Comparison of ENCODE assay signal across 8 mouse cellular contexts in genomic region chr9:20976961-20977689, GRCm38 (mm10). TPM values are rescaled to one million over a fixed set of nuclear protein-coding genes. Genes with fewer than 3 reads are reported as not detected.
DNase-seq lines count a peak whose midpoint lies in the region; ATAC-seq and TF ChIP-seq lines count a peak whose summit lies in the region.

No protein-coding gene starts in this region.

- DNase-seq in liver, adult 2 months (ENCODE audit: extremely low read depth, low read depth, low spot score): peak; percentile 96
- no peak for DNase-seq in liver
- DNase-seq in layer of hippocampus, postnatal 10 days (ENCODE audit: low spot score in 2 of 2): no peak
- DNase-seq in adrenal gland, adult (ENCODE audit: inconsistent age in 2 of 2, low spot score in 1 of 2): no peak
- no peak for DNase-seq in urinary bladder, postnatal 10 days (ENCODE audit: low spot score)

- peaks cover 5% of the 10 kb centered on the region for H3K4me1 ChIP-seq in liver, adult 2 months (ENCODE audit: control insufficient read depth, insufficient read depth, low read length)
- peaks cover 40% of the 10 kb centered on the region for H3K4me1 ChIP-seq in embryonic facial prominence, embryonic 12.5 days
- H3K4me1 ChIP-seq in limb, embryonic 13.5 days: peaks cover 41% of the 10 kb centered on the region
- peaks cover 23% of the 10 kb centered on the region for H3K4me1 ChIP-seq in olfactory bulb, adult 2 months (ENCODE audit: control insufficient read depth, insufficient read depth, low read length)

- TF ChIP-seq POLR2A in liver, adult 2 months (IDR thresholded peaks at IDR 0.05; ENCODE audit: extremely low read depth, insufficient read depth, low read length): no peak
- TF ChIP-seq POLR2A in olfactory bulb, adult 2 months (IDR thresholded peaks at IDR 0.05; ENCODE audit: insufficient read depth, low read depth, low read length): no peak

- TF ChIP-seq CTCF in liver, adult 2 months (IDR thresholded peaks at IDR 0.05; ENCODE audit: low read depth, low read length): peak; percentile 39; the same call in 1 of the 2 replicates
- TF ChIP-seq CTCF in olfactory bulb, adult 2 months (IDR thresholded peaks at IDR 0.05; ENCODE audit: insufficient read depth, low read depth, low read length): no peak

- peak overlapping the region; percentile 88 for H3K4me3 ChIP-seq in liver, adult 2 months (ENCODE audit: insufficient read depth, low read depth, low read length)
- H3K4me3 ChIP-seq in embryonic facial prominence, embryonic 12.5 days: peak overlapping the region; percentile 86
- peak overlapping the region; percentile 83 for H3K4me3 ChIP-seq in limb, embryonic 13.5 days
- H3K4me3 ChIP-seq in olfactory bulb, adult 2 months (ENCODE audit: insufficient read depth, low read depth, low read length): peak overlapping the region; percentile 64

- whole genome bisulfite sequencing in liver, adult 2 months: 1% methylated on average over 4 of the region's 4 CpGs
- 1% methylated on average over 4 of the region's 4 CpGs for WGBS in embryonic facial prominence, embryonic 12.5 days
- under 1% methylated on average over 4 of the region's 4 CpGs for WGBS in limb, embryonic 13.5 days
- WGBS in olfactory bulb, adult 2 months: 4% methylated on average over 4 of the region's 4 CpGs

- H3K27me3 ChIP-seq in liver, adult 2 months (ENCODE audit: control insufficient read depth, insufficient read depth, low read length): no peaks in the 10 kb centered on the region
- no peaks in the 10 kb centered on the region for H3K27me3 ChIP-seq in embryonic facial prominence, embryonic 12.5 days
- no peaks in the 10 kb centered on the region for H3K27me3 ChIP-seq in limb, embryonic 13.5 days

- no peaks in the 10 kb centered on the region for H3K9me3 ChIP-seq in embryonic facial prominence, embryonic 12.5 days
- H3K9me3 ChIP-seq in limb, embryonic 13.5 days: no peaks in the 10 kb centered on the region

- ATAC-seq in embryonic facial prominence, embryonic 12.5 days (ENCODE audit: insufficient number of reproducible peaks, insufficient read depth, low FRiP score, low TSS enrichment): no peak
- ATAC-seq in limb, embryonic 13.5 days (ENCODE audit: low FRiP score, low read depth): peak; percentile 1; the same call in 1 of the 2 replicates

- H3K4me2 ChIP-seq in embryonic facial prominence, embryonic 12.5 days (replicated peaks): peak overlapping the region; percentile 82
- peak overlapping the region; percentile 95 for H3K4me2 ChIP-seq in limb, embryonic 13.5 days (replicated peaks)

- H3K27ac ChIP-seq in liver, adult 2 months (replicated peaks; ENCODE audit: insufficient read depth, low read depth, low read length): peak overlapping the region; percentile 58
- H3K27ac ChIP-seq in embryonic facial prominence, embryonic 12.5 days: peak overlapping the region; percentile 99
- H3K27ac ChIP-seq in limb, embryonic 13.5 days: peak overlapping the region; percentile 99
- H3K27ac ChIP-seq in olfactory bulb, adult 2 months (ENCODE audit: insufficient read depth, low read depth, low read length): no peak overlapping the region

- no peaks in the 10 kb centered on the region for H3K36me3 ChIP-seq in liver, adult 2 months (ENCODE audit: control insufficient read depth, insufficient read depth, low read length)
- no peaks in the 10 kb centered on the region for H3K36me3 ChIP-seq in embryonic facial prominence, embryonic 12.5 days
- H3K36me3 ChIP-seq in limb, embryonic 13.5 days: no peaks in the 10 kb centered on the region

- H3K9ac ChIP-seq in liver, adult 2 months (ENCODE audit: low read depth, low read length): peak overlapping the region; percentile 92
- peak overlapping the region; percentile 90; the same call in 1 of the 2 replicates for H3K9ac ChIP-seq in embryonic facial prominence, embryonic 12.5 days
- no peak overlapping the region for H3K9ac ChIP-seq in limb, embryonic 13.5 days

- peaks cover 4% of the 10 kb centered on the region; the same call in 1 of the 2 replicates for H3K79me2 ChIP-seq in liver, adult 2 months (ENCODE audit: control insufficient read depth, insufficient read depth, low read length)

RNA-seq across cellular contexts. Expression of gene S1pr2, which starts 0.5 kb away (rescaled TPM):
- total RNA-seq in liver, adult 2 months (2014; rRNA removed): 1.2 and 2.1 TPM in 2 replicates
- 2.9 and 3.9 TPM in 2 replicates for polyA plus RNA-seq in liver, adult 2 months (2012; rRNA removed)
- polyA plus RNA-seq in embryonic facial prominence, embryonic 12.5 days (2016; fragmentation: Nextera tagmentation; extraction: Ambion mirVana): 48.7 and 53.0 TPM in 2 replicates
- 60.3 and 66.9 TPM in 2 replicates for polyA plus RNA-seq in limb, embryonic 13.5 days (2015; fragmentation: Nextera tagmentation; extraction: Ambion mirVana)
- not detected in 2 replicates for polyA plus RNA-seq in olfactory bulb, adult 2 months (2012; ENCODE audit: insufficient read depth, insufficient read length, low replicate concordance, missing spikeins)
- 1 to 10 TPM; 3.1 to 4.1 TPM for total RNA-seq in layer of hippocampus, postnatal 10 days (2021)

RNA-seq across cellular contexts. Expression of gene Dnmt1, which starts 17.4 kb away (rescaled TPM):
- 5.3 and 6.6 TPM in 2 replicates for total RNA-seq in liver, adult 2 months (2014; rRNA removed)
- polyA plus RNA-seq in liver, adult 2 months (2012; rRNA removed): 4.4 and 5.5 TPM in 2 replicates
- polyA plus RNA-seq in embryonic facial prominence, embryonic 12.5 days (2016; fragmentation: Nextera tagmentation; extraction: Ambion mirVana): 122 and 124 TPM in 2 replicates
- polyA plus RNA-seq in limb, embryonic 13.5 days (2015; fragmentation: Nextera tagmentation; extraction: Ambion mirVana): 97.6 and 104 TPM in 2 replicates
- polyA plus RNA-seq in olfactory bulb, adult 2 months (2012; ENCODE audit: insufficient read depth, insufficient read length, low replicate concordance, missing spikeins): 56.5 TPM in 1 of 2 replicates, not detected in the other
- 10 to 100 TPM; 47.4 to 52.1 TPM for total RNA-seq in layer of hippocampus, postnatal 10 days (2021)

RNA-seq across cellular contexts. Expression of gene Mrpl4, which starts 25.4 kb away (rescaled TPM):
- 16.0 and 21.9 TPM in 2 replicates for total RNA-seq in liver, adult 2 months (2014; rRNA removed)
- polyA plus RNA-seq in liver, adult 2 months (2012; rRNA removed): 72.4 and 79.8 TPM in 2 replicates
- 128 TPM in 2 replicates for polyA plus RNA-seq in embryonic facial prominence, embryonic 12.5 days (2016; fragmentation: Nextera tagmentation; extraction: Ambion mirVana)
- polyA plus RNA-seq in limb, embryonic 13.5 days (2015; fragmentation: Nextera tagmentation; extraction: Ambion mirVana): 131 and 133 TPM in 2 replicates
- polyA plus RNA-seq in olfactory bulb, adult 2 months (2012; ENCODE audit: insufficient read depth, insufficient read length, low replicate concordance, missing spikeins): not detected in 2 replicates
- 10 to 100 TPM; 47.2 to 54.4 TPM for total RNA-seq in layer of hippocampus, postnatal 10 days (2021)

RNA-seq across cellular contexts. Expression of gene Icam1, which starts 38.7 kb away (rescaled TPM):
- 8.6 and 9.6 TPM in 2 replicates for total RNA-seq in liver, adult 2 months (2014; rRNA removed)
- 5.8 and 11.6 TPM in 2 replicates for polyA plus RNA-seq in liver, adult 2 months (2012; rRNA removed)
- polyA plus RNA-seq in embryonic facial prominence, embryonic 12.5 days (2016; fragmentation: Nextera tagmentation; extraction: Ambion mirVana): 8.6 and 9.0 TPM in 2 replicates
- 12.3 and 13.9 TPM in 2 replicates for polyA plus RNA-seq in limb, embryonic 13.5 days (2015; fragmentation: Nextera tagmentation; extraction: Ambion mirVana)
- polyA plus RNA-seq in olfactory bulb, adult 2 months (2012; ENCODE audit: insufficient read depth, insufficient read length, low replicate concordance, missing spikeins): not detected in 2 replicates
- 1 to 10 TPM; 3.0 to 3.9 TPM for total RNA-seq in layer of hippocampus, postnatal 10 days (2021)

RNA-seq across cellular contexts. Expression of gene Icam4, which starts 52.0 kb away (rescaled TPM):
- total RNA-seq in liver, adult 2 months (2014; rRNA removed): 0.28 TPM in 1 of 2 replicates, not detected in the other
- polyA plus RNA-seq in liver, adult 2 months (2012; rRNA removed): 0.62 and 0.81 TPM in 2 replicates
- 1.6 and 2.5 TPM in 2 replicates for polyA plus RNA-seq in embryonic facial prominence, embryonic 12.5 days (2016; fragmentation: Nextera tagmentation; extraction: Ambion mirVana)
- 0.62 and 2.2 TPM in 2 replicates for polyA plus RNA-seq in limb, embryonic 13.5 days (2015; fragmentation: Nextera tagmentation; extraction: Ambion mirVana)
- not detected in 2 replicates for polyA plus RNA-seq in olfactory bulb, adult 2 months (2012; ENCODE audit: insufficient read depth, insufficient read length, low replicate concordance, missing spikeins)
- under 1 TPM in 1 of 2 experiments, not detected in 1; 0.56 TPM for total RNA-seq in layer of hippocampus, postnatal 10 days (2021)

Comparison
In these comparisons a context has a peak if more than half of its experiments do, and no peak if none do; other contexts are left out.
1. RNA of gene S1pr2, which starts 0.5 kb away (polyA plus RNA-seq): 60.3 to 66.9 TPM in limb, embryonic 13.5 days and 48.7 to 53.0 TPM in embryonic facial prominence, embryonic 12.5 days; 2.9 to 3.9 TPM in liver, adult 2 months and not detected in olfactory bulb, adult 2 months; every median in the first group is over 10 times any median in the second.
2. RNA of gene Mrpl4, which starts 25.4 kb away (polyA plus RNA-seq): 131 to 133 TPM in limb, embryonic 13.5 days, 128 TPM in embryonic facial prominence, embryonic 12.5 days and 72.4 to 79.8 TPM in liver, adult 2 months; not detected in olfactory bulb, adult 2 months; every median in the first group is over 10 times any median in the second.
3. Peak in every context shown above with its lines, with median percentiles within 50 percentile points of each other: H3K4me3 ChIP-seq.